Mouse (Mus musculus): ENCODE results near the gene Uggt2. TPM values are rescaled to one million over a fixed set of nuclear protein-coding genes. Genes with fewer than 3 reads are reported as not detected.

Uggt2 gene
- 5.5 and 5.6 TPM in 2 replicates for polyA plus RNA-seq (2012; rRNA removed)

DNA sequence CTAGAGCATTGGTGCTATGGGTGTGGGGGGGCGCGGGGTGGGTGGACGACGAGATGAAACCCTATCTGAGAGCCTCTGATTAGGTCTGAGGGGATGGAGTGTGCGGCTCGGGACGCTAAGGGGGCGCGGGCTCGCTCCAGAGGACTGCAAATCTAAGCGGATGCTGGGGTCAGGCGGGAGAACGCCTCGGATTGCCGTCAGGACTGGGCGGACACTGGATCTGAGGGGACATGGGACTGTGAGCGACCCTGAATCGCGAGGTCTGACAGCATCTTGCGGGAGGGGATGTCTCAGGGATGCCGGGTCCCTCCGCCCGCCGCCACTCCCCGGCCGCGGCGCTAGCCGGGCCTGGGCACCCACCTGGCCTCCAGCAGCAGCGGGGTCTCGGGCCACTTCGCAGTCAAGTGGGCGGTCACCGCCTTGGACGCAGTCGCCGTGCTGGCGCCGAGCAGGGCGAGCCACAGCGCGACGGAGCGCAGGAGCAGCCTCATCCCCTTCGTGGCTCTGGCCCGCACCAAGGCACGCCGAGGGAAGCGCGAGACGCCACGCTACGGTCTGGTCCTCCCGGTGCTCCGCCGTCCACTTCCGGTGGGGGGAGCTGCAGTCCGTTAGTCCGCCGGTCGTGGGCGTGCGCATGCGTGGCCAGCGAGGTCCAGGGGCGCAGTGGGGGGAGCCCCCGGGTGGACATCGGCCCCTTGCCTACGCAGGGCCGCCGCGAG lies at the start of gene Uggt2:
Uggt2 (minus strand) TSS at position 580 of the 719 bp plus-strand sequence.
- no peak for DNase-seq (ENCODE audit: low read depth)

DNA sequence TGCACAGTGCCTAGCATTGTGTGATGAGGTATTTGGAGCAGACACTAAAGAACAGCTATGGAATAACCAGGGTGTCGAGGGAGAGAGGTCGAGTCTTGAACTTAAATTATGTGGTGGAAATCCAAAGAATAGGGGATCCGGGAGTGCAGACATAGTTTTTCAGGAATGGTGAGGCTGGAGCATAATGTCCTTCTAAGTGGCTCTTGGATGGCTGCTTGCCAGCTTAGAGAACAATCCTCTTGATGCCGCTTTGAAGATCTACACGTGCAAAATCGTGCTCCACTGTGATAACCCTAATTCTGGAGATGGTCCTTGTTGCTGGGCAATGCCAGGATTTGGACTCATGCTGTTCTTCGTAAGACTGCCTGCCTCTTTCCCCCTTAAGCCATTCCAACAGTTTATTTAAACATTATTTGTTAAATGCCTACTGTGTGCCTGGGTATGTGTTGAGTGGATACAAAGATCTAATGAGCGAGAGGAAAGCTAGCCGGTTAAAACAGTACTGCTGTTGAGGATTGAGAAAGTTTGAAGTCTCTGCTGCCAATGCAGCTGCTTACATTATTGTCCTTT lies 40.2 kb upstream of the Uggt2 start:
- DNase-seq (ENCODE audit: low read depth): no peak

DNA sequence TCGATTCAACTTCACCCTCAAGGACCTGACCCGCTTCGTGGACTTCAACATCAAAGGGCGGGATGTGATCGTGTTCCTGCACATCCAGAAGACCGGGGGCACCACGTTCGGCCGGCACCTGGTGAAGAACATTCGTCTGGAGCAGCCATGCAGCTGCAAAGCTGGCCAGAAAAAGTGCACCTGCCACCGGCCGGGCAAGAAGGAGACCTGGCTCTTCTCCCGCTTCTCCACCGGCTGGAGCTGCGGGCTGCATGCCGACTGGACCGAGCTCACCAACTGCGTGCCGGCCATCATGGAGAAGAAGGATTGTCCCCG lies 39.5 kb upstream of the Uggt2 start:
- no peak for DNase-seq (ENCODE audit: low read depth)

DNA sequence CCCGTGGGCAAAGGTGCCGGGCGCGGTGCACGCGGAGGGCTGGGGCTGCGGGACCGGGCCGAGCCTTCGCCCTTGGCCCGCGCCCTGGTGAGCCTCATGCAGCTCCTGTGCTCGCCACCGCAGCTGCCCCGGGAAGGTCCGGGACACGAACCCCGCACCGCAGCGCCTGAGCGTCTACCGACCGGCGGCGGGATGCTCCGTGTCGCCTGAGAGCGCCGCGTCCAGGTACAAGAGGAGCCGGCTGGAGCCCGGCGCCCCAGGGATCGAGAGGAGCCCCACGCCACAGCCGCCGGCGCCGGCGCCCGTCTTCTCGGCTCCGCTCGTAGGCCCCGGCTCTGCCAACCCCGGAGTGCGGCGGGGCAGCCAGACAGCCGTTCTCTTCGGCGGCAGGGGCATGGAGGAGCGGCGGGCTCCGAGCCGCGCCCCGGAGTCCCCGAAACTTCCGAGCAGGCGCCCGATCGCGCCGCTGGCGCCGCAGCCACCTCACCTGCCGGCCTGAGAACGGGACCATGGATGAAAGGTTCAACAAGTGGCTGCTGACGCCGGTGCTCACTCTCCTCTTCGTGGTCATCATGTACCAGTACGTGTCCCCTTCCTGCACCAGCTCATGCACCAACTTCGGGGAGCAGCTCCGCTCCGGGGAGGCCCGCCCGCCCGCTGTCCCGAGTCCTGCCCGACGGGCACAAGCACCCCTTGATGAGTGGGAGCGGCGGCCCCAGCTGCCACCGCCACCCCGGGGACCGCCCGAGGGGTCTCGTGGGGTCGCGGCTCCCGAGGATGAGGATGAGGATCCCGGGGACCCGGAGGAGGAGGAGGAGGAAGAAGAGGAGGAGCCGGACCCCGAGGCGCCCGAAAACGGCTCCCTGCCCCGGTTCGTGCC lies 38.9 kb upstream of the Uggt2 start, which contains the start of gene Hs6st3:
Hs6st3 (plus strand) TSS at position 436 of the 880 bp plus-strand sequence.
- DNase-seq (ENCODE audit: low read depth): no peak

DNA sequence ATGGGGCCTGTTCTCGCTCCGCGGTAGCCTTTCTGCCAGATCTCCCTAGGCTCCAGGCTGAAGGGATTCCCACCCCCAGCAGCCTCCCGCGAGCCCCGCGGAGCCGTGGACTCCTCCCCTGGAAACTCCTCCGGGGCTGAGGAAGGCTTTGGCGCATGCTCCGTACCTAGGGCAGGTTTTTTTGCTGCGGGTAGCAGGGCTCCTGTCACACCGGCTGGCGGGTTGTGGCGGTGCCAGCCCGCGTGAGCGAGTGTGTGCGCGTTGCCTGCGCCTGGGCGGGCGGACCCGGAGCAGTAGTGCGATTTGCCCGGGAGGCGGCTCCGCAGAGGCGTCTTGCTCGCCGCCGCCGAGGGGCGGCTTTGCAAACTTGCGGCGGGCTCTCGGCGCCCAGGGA lies 38.3 kb upstream of the Uggt2 start:
- no peak for DNase-seq (ENCODE audit: low read depth)

DNA sequence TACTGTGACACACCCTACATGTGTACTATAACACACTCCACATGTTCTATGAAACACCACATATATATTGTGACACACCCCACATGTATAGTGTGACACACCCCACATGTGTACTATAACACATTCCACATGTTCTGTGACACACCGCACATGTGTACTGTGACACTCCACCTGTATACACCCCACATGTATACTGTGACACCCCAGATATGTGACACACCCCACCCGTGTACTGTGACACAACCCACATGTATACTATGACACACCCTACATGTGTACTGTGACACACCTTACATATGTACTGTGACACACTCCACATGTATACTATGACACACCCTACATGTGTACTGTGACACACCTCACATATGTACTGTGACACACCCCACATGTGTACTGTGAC lies 28.1 kb upstream of the Uggt2 start:
- DNase-seq (ENCODE audit: low read depth): no peak

DNA sequence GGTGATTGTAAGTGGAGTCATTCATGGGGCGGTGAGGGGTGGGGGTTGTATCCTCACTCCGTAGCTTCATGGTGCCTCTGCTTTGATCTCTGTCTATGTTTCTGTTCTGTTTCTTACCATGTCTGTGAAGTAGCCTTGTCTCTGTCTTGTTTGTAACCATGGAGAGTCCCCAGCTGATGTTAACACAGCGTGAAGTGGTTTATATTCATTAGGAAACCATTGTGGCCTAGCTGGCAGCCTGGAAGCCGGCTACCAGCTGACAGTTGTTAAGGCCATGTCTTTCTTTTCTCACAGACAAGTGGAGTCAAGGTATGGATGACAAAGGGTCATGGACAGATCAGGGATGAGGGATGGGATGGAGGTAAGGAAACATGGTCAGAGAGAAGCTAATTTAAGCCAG lies 26.6 kb upstream of the Uggt2 start:
- no peak for DNase-seq (ENCODE audit: low read depth)

DNA sequence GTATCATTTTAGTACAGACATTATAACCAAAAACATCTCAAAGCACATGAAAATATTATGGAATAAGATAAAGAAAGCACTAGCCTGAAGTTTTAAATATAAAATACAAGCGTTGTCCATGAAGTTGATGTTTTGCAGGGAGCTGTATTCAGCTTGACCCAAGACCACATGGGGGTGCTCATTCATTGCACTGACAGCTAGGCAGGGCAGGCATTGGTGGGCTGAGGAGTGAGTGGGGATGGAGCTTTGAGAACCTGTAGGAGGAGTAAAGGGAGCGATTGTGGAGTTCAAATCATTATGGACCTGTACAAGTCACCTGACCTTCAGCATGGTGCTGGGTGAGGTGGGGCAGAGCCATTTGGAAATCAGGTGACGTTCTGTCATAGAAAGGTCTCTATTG lies 24.8 kb upstream of the Uggt2 start:
- no peak for DNase-seq (ENCODE audit: low read depth)

DNA sequence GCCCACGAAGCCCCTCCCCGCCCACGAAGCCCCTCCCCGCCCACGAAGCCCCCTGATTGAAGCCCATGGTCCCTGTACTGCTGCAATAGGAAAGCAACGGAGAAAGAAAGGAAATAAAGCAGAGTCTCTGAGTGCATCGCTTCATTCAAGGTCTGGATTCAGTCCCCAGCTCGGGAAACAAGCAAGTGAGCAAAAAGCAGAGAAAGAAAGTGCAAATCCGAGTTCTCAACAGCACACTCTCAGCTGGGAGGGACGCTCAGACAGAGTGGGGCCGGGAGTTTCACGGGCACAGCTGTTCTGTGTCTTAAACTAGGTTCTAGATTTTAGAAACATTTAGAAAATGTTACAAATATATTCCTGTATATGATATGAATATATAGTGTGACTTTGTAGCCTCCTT lies 24.4 kb upstream of the Uggt2 start:
- no peak for DNase-seq (ENCODE audit: low read depth)

DNA sequence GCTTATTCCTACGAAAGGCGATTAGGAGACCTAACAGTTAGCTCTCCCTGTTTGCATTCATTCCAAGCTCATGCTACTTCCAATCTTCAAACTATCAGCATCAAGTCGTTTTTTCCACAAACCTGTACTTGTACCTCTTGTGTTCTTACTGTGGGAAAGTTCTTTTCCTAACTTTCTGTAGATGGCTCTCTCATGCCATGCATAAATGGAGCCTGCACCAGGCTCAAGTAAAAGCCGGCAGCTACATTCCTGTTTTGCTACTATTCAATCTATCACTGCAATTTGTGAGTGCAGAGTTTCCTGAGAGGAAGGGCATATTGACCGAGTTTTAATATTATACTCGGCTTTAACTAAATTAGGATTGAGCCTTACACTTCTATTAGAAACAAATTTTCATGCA lies 13.3 kb upstream of the Uggt2 start:
- no peak for DNase-seq (ENCODE audit: low read depth)

DNA sequence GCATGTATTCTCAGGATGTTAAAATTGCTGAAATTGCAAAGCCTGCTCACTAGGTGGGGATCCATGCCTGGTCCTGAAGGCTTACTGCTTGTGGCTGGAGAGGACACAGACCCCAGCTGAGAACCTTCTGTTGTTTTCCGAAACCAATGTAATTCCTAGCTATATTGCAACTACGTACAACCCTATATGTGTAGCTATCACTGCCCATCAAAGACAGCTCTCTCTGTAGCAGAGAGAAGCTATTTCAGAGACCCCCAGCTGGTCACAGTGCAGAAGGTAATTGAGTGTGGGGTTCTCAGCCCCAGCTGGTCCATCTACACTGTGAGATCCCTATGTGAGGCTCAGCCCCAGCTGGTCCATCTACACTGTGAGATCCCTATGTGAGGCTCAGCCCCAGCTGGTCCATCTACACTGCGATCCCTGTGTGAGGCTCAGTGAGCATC lies 10.6 kb upstream of the Uggt2 start:
- no peak for DNase-seq (ENCODE audit: low read depth)

DNA sequence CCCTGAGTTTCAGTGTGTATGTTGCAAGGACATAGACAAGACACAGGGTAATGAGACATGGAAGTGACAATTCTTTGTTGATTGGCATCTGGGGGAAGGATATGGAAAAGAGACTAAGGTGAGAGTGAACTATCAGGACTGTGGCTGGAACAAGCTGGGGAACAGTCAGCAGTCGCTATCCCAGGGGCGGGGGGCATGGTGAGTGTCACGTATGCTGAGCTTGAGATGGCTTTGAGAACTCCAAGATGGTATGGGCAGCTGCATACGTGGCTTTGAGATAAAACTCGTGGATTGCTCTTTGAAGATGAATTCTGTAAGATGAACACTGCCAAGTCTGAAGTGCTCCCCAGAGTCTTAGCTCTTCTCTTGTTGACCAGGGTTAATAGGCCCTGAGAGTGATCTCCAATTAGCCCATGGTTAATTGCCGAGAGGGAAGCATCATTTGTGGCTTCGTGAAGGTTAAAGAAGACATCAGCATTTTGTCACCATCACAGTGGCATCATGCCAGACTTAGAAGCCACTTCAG lies 9.6 kb upstream of the Uggt2 start:
- DNase-seq (ENCODE audit: low read depth): no peak

DNA sequence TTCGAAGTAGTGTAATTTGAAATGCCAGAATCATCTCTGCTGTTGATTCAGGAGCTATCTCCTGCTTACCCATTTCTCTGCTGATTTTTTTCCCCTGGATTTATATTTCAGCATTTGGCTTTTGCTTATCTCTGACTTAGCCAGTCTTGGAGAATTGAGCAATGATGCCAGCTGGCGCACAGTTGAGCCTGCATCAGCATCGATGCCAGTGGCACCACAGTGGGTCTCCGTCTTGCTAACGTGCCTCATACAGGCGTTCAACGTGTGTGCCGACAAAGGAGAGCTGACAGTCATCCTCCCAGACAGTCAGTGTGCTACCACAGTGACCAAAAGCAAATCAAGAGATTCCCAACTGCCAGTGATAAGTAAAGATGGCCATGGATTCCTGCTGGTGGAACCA lies 8.4 kb upstream of the Uggt2 start:
- no peak for DNase-seq (ENCODE audit: low read depth)

DNA sequence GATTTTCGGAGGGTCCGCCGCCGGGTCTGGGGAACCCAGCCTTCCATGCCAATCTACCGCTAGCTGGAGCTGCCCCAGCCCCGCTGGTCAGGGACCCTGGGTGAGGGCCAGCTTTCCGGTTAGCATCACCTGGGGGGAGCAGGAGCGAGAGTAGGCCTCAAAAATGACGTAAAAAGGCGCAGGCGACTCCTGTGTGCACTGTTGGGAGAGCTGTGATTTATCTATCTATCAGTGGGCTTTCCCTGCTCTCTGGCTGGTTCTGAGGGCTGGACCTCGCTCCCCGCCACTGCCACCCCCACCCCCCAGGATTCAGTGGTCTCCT lies 301 bp upstream of the Uggt2 start:
- DNase-seq (ENCODE audit: low read depth): no peak

DNA sequence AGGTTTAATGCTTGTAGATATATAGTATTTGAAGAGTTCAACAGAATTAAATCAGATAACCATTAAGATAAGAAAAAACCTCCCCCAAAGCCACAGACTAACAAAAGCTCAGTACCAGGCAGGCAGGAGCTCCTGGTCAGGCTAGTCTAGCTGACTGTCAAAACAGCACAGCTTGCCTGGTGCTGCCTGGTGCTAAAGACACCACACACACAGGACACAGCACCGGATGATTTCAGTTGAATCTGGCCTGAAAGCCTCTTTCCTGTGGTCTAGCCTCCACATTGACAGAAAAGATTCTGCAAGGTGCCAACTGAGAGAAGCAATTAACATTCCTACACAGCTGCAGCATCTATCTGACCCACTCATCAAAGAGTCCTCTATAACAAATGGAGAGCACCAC lies 37.4 kb downstream of the Uggt2 start:
- DNase-seq (ENCODE audit: low read depth): no peak

DNA sequence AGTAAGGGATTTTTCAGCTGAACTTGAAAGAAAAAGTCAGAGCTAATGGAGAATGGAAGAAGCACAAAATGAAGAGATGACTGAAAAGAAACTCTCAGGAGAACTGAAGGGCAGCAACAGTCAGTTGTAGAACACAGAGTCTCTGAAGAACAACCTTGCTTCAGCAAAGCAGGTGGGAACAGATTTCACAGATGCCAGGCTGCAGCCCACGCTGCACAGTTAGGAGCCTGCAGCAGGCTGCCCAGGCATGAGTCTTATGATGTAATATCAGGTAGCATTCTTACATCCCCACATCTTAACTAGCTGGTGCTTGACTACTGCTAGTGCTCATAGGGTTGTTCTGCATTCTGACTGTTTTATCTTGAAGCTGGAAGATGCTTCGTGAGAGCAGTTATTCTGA lies 38.5 kb downstream of the Uggt2 start:
- no peak for DNase-seq (ENCODE audit: low read depth)

DNA sequence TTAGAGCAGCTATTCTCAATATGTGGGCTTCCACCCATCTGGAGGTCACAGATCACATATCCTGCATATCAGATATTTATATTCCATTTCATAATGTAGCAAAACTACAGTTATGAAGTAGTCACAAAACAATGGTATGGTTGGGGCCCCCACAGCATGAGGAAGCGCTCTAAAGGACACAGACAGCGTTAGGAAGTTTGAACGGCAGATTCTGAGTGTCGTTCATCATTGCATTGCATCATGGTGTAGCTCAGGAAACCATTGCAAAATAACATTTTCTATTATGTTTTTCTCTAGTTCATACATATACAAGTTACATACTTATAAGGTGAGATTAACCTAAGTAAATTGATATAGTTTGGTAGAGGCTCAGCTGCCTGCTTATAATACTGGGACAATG lies 42.2 kb downstream of the Uggt2 start:
- DNase-seq (ENCODE audit: low read depth): no peak

DNA sequence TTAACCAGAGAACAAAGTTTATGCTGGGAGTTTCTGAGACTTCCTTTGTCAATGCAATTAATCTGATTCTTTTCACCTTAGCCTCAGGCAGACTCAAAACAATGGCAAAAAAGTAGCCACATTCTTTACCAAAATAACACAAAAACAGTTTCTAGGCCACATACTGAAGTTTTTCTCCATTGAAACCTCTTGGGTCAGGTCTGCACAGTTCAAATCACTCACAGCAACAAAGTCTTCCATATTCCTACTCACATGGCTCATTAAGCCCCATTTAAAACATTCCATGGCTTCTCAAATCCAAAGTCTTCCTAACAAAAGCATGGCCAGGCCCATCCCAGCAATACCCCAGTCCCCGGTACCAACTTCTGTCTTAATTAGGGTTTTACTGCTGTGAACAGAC lies 46.3 kb downstream of the Uggt2 start:
- DNase-seq (ENCODE audit: low read depth): no peak

DNA sequence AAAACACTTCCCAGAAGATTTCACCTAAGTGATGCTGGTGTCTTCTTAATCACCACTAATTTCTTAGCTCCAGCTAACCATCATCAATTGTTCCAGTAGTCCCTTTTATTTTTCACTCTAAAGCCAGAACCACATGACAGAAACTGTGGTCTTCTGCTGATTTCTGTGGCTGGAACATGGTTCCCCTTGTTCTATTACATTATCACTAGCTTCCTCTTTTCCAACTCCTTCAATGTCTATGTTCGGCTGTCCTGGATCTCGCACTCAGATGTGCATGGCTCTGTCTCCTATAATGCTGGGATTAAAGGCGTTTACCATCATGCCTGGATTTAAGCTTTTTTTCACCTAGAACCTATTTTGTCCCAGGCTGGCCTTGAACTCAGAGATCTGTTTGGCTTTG lies 46.9 kb downstream of the Uggt2 start:
- DNase-seq (ENCODE audit: low read depth): no peak

DNA sequence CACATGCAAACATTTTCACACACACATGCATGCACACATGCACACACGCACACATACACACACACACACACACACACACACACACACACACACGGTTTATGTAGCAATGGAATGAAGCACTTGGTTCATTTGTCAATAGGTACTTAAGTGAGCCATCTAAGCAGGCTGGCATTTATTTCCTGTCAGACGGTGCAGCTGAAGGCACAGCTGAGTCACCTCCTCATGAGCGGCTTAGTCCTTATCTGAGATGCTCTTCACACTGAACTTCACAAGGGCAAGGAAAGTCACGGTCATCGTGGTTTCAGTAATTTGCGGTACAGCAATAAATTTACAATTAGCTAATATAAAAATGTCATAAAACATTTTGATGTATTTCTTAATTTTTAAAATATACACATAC lies 55.5 kb downstream of the Uggt2 start:
- DNase-seq (ENCODE audit: low read depth): no peak

DNA sequence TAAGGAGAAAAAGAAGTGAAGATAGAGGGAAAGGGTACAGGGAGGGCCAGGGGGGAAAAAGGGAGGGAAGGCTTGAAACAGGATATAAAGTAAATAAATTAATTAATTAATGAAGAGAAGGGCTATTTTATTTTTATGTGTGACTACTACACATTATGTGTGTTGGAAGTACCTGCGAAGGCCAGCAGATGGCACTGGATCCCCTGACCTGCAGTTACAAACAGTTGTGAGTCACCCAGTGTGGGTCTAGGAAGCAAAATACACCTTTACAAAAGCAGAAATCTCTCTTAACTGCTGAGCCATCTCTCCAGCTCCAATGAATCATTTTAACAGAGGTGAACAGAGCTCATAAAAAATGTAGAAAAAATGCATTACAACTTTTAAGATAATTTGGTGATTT lies 59.0 kb downstream of the Uggt2 start:
- DNase-seq (ENCODE audit: low read depth): no peak

DNA sequence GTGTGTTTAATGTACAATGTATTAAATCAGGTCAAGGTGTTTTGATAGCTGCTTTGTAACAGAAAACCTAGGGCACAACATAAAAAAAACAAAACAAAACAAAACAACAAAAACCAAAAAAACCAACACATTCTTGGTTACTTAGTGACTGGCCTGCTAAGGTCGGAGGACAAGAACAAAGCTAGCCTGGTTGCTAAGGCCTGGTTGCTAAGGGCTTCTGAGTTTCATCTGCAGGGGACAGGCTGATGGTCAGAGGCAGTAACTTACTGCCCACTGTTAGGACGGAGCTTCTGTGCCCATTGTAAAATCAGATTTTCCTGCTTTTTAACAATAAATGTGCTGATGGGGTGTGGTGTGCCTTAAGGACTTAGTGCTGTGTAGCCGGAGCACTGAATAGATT lies 61.5 kb downstream of the Uggt2 start:
- no peak for DNase-seq (ENCODE audit: low read depth)

Data from gonadal fat pad, adult 2 months (tissue).